Mouse (Mus musculus): Measurements from ENCODE around the gene Babam2.

Babam2 gene

GRCm38 (mm10) chr5:31697644-31698296, at the start of gene Babam2:
TSS of gene Babam2 (plus strand) at chr5:31697684.
- in situ Hi-C loops (cut with MboI; ENCODE audit: unreplicated experiment in 2 of 2): loop anchor here in 1 of 2 experiments (5.0 kb wide), 1 partner anchor 85 kb away; no protein-coding TSS in a partner anchor

- in situ Hi-C loops (cut with MboI; ENCODE audit: unreplicated experiment in 2 of 2): no loop called here
Observed at GRCm38 (mm10) chr5:31650518-31651288, 46.8 kb upstream of the Babam2 start.

- in situ Hi-C loops (cut with MboI; ENCODE audit: unreplicated experiment in 2 of 2): no loop called here
Observed at GRCm38 (mm10) chr5:31655688-31656190, 41.7 kb upstream of the Babam2 start.

- in situ Hi-C loops (cut with MboI; ENCODE audit: unreplicated experiment in 2 of 2): no loop called here
Observed at GRCm38 (mm10) chr5:31666176-31666575, 31.3 kb upstream of the Babam2 start.

GRCm38 (mm10) chr5:31668325-31668968, 29.0 kb upstream of the Babam2 start:
- in situ Hi-C loops (cut with MboI; ENCODE audit: unreplicated experiment in 2 of 2): no loop called here

GRCm38 (mm10) chr5:31669984-31670383, 27.5 kb upstream of the Babam2 start:
- in situ Hi-C loops (cut with MboI; ENCODE audit: unreplicated experiment in 2 of 2): no loop called here

- in situ Hi-C loops (cut with MboI; ENCODE audit: unreplicated experiment in 2 of 2): no loop called here
Observed at GRCm38 (mm10) chr5:31671137-31671536, 26.3 kb upstream of the Babam2 start.

GRCm38 (mm10) chr5:31673431-31673830, 24.1 kb upstream of the Babam2 start:
- in situ Hi-C loops (cut with MboI; ENCODE audit: unreplicated experiment in 2 of 2): no loop called here

- in situ Hi-C loops (cut with MboI; ENCODE audit: unreplicated experiment in 2 of 2): no loop called here
Observed at GRCm38 (mm10) chr5:31678000-31678399, 19.5 kb upstream of the Babam2 start.

- in situ Hi-C loops (cut with MboI; ENCODE audit: unreplicated experiment in 2 of 2): no loop called here
Observed at GRCm38 (mm10) chr5:31680183-31680582, 17.3 kb upstream of the Babam2 start.

- in situ Hi-C loops (cut with MboI; ENCODE audit: unreplicated experiment in 2 of 2): no loop called here
Observed at GRCm38 (mm10) chr5:31682305-31682704, 15.2 kb upstream of the Babam2 start.

- in situ Hi-C loops (cut with MboI; ENCODE audit: unreplicated experiment in 2 of 2): no loop called here
Observed at GRCm38 (mm10) chr5:31686040-31686439, 11.4 kb upstream of the Babam2 start.

GRCm38 (mm10) chr5:31687972-31688371, 9.5 kb upstream of the Babam2 start:
- in situ Hi-C loops (cut with MboI; ENCODE audit: unreplicated experiment in 2 of 2): no loop called here

GRCm38 (mm10) chr5:31693191-31693590, 4.3 kb upstream of the Babam2 start:
- in situ Hi-C loops (cut with MboI; ENCODE audit: unreplicated experiment in 2 of 2): loop anchor here in 1 of 2 experiments (5.0 kb wide), 1 partner anchor 76 kb away; no protein-coding TSS in a partner anchor

- in situ Hi-C loops (cut with MboI; ENCODE audit: unreplicated experiment in 2 of 2): loop anchor here in 1 of 2 experiments (5.0 kb wide), 1 partner anchor 85 kb away; no protein-coding TSS in a partner anchor
Observed at GRCm38 (mm10) chr5:31696971-31697643, 377 bp upstream of the Babam2 start, which contains the start of gene Rbks. TSS of gene Rbks (minus strand) at chr5:31697627.

- in situ Hi-C loops (cut with MboI; ENCODE audit: unreplicated experiment in 2 of 2): loop anchor here in 1 of 2 experiments (5.0 kb wide), 1 partner anchor 86 kb away; no protein-coding TSS in a partner anchor
Observed at GRCm38 (mm10) chr5:31698297-31698726, 828 bp downstream of the Babam2 start.

- in situ Hi-C loops (cut with MboI; ENCODE audit: unreplicated experiment in 2 of 2): loop anchor here in 1 of 2 experiments (5.0 kb wide), 1 partner anchor 87 kb away; no protein-coding TSS in a partner anchor
Observed at GRCm38 (mm10) chr5:31698931-31699330, 1.4 kb downstream of the Babam2 start.

- in situ Hi-C loops (cut with MboI; ENCODE audit: unreplicated experiment in 2 of 2): loop anchor here in 1 of 2 experiments (5.0 kb wide), 1 partner anchor 87 kb away; no protein-coding TSS in a partner anchor
Observed at GRCm38 (mm10) chr5:31699397-31699796, 1.9 kb downstream of the Babam2 start.

- in situ Hi-C loops (cut with MboI; ENCODE audit: unreplicated experiment in 2 of 2): loop anchor here (5.0 to 10.0 kb wide), 3 partner anchors 200 to 442 kb away; partner anchors contain the start of gene Fosl2 (in 1 of the 2)
Observed at GRCm38 (mm10) chr5:31704971-31705370, 7.5 kb downstream of the Babam2 start.

- in situ Hi-C loops (cut with MboI; ENCODE audit: unreplicated experiment in 2 of 2): loop anchor here in 1 of 2 experiments (5.0 to 10.0 kb wide), 2 partner anchors 198 to 430 kb away; partner anchors contain the start of gene Fosl2
Observed at GRCm38 (mm10) chr5:31706826-31707225, 9.3 kb downstream of the Babam2 start.
